Mouse (Mus musculus) embryonic facial prominence, embryonic 11.5 days (tissue): ENCODE data around the gene Brms1l. TPM values are rescaled to one million over a fixed set of nuclear protein-coding genes. Genes with fewer than 3 reads are reported as not detected.

ENCODE experiments used
- ATAC-seq: fragments of 200-750 bp; cut with Nextera tagmentation; replicated peaks from 2 replicates; pipeline ENCODE4 v1.8.0; 2017; ENCODE audit warnings: low read depth; ENCODE audit not compliant: insufficient number of reproducible peaks, low FRiP score, low TSS enrichment
- DNase-seq: peaks from one replicate; pipeline ENCODE4 v3.0.0-alpha.2; 2015; ENCODE audit warnings: low spot score
- H3K27ac ChIP-seq: fragments of 300-500 bp; sonication (generic); replicated peaks from 2 replicates; pipeline ENCODE4 v1.5.1; 2014; ENCODE audit warnings: mild to moderate bottlenecking, low read depth, low read length, control low read depth
- H3K27me3 ChIP-seq: fragments of 300-500 bp; sonication (generic); 2 replicates; pipeline ENCODE4 v1.6.1; 2014; ENCODE audit warnings: mild to moderate bottlenecking, low read length, moderate library complexity, mixed read lengths; ENCODE audit not compliant: control insufficient read depth, insufficient read depth
- H3K36me3 ChIP-seq: fragments of 300-500 bp; sonication (generic); replicated peaks from 2 replicates; pipeline ENCODE4 v1.6.1; 2014; ENCODE audit warnings: low read depth, mild to moderate bottlenecking, low read length, moderate library complexity, mixed read lengths; ENCODE audit not compliant: control insufficient read depth, insufficient read depth
- H3K4me1 ChIP-seq: fragments of 300-500 bp; sonication (generic); 2 replicates; pipeline ENCODE4 v1.6.1; 2014; ENCODE audit warnings: low read length, mixed read lengths; ENCODE audit not compliant: control insufficient read depth, insufficient read depth
- H3K4me2 ChIP-seq: fragments of 300-500 bp; sonication (generic); 2 replicates; pipeline ENCODE4 v1.6.1; 2014; ENCODE audit warnings: low read depth, mild to moderate bottlenecking, control low read depth, low read length, moderate library complexity
- H3K4me3 ChIP-seq: fragments of 300-500 bp; sonication (generic); 2 replicates; pipeline ENCODE4 v1.5.1; 2014; ENCODE audit warnings: low read depth, low read length, control low read depth
- H3K9ac ChIP-seq: fragments of 300-500 bp; sonication (generic); replicated peaks from 2 replicates; pipeline ENCODE4 v1.6.1; 2014; ENCODE audit warnings: mild to moderate bottlenecking, control low read depth, low read length
- H3K9me3 ChIP-seq: fragments of 300-500 bp; sonication (generic); replicated peaks from 2 replicates; pipeline ENCODE4 v1.6.1; 2016; ENCODE audit warnings: mild to moderate bottlenecking, low read length, inconsistent platforms, mixed read lengths; ENCODE audit not compliant: control insufficient read depth
- WGBS: fragments of 180-500 bp; shearing (Covaris S2); extraction: QIAGEN DNeasy Blood & Tissue Kit; methylation state at CpG from one replicate; pipeline ENCODE4 v1.1.7; 2014; 5-methylcytosine and 5-hydroxymethylcytosine counted together
- polyA plus RNA-seq: library from polyadenylated mRNA; unstranded; fragments of >200 nt; fragmentation: Nextera tagmentation; extraction: Ambion mirVana; gene quantifications from 2 replicates; pipeline ENCODE4 v1.2.1, GENCODE M21; 2014

The Brms1l gene
- polyA plus RNA-seq, 1 experiment from 2014 or later, result 42.9 TPM

- Histone ChIP-seq H3K4me2 (peak overlapping the region; percentile 78), H3K9ac (peak overlapping the region; percentile 91), H3K27me3 (no peaks in the 10 kb centered on the region), H3K36me3 (no peaks in the 10 kb centered on the region), H3K4me3 (peak overlapping the region; percentile 90), H3K9me3 (no peaks in the 10 kb centered on the region), H3K4me1 (no peaks in the 10 kb centered on the region), H3K27ac (peak overlapping the region; percentile 85)
- WGBS, result under 1% methylated on average over 35 of the region's 35 CpGs
- peak; percentile 32 for DNase-seq
- ATAC-seq, result no peak
Observed at GRCm38 (mm10) chr12:55820119-55820660, 15.9 kb upstream of the Brms1l start.

GRCm38 (mm10) chr12:55820661-55821314, 15.3 kb upstream of the Brms1l start, which contains the start of gene Ralgapa1:
Gene Ralgapa1, minus strand, starts transcription at chr12:55821167.
- WGBS, result under 1% methylated on average over 75 of the region's 78 CpGs
- Histone ChIP-seq H3K4me2 (peak within 1 kb of the TSS; percentile 78), H3K9me3 (no peaks in the 10 kb centered on the region), H3K27me3 (no peaks in the 10 kb centered on the region), H3K27ac (peak within 1 kb of the TSS; percentile 85), H3K4me1 (no peaks in the 10 kb centered on the region), H3K4me3 (peak within 1 kb of the TSS; percentile 90), H3K36me3 (no peaks in the 10 kb centered on the region), H3K9ac (peak within 1 kb of the TSS; percentile 91)
- ATAC-seq (peak; percentile 96), DNase-seq (peak; percentile 95)

- DNase-seq, result no peak
- Histone ChIP-seq H3K36me3 (no peaks in the 10 kb centered on the region), H3K4me3 (no peak overlapping the region)
Observed at GRCm38 (mm10) chr12:55824027-55824426, 12.1 kb upstream of the Brms1l start.

GRCm38 (mm10) chr12:55825537-55825936, 10.6 kb upstream of the Brms1l start:
- Histone ChIP-seq H3K4me3 (no peak overlapping the region), H3K36me3 (no peaks in the 10 kb centered on the region), H3K9me3 (no peaks in the 10 kb centered on the region), H3K9ac (no peak overlapping the region), H3K27me3 (no peaks in the 10 kb centered on the region), H3K27ac (no peak overlapping the region), H3K4me2 (no peak overlapping the region), H3K4me1 (no peaks in the 10 kb centered on the region)
- ATAC-seq (no peak), DNase-seq (no peak)
- WGBS, result 88% methylated on average over 2 of the region's 2 CpGs

More at GRCm38 (mm10) chr12:55824027-55824426, 12.1 kb upstream of the Brms1l start:
- no peak overlapping the region for H3K4me2 ChIP-seq
- H3K4me1 ChIP-seq, result no peaks in the 10 kb centered on the region
- no peaks in the 10 kb centered on the region for H3K9me3 ChIP-seq
- no peaks in the 10 kb centered on the region for H3K27me3 ChIP-seq
- no peak overlapping the region for H3K27ac ChIP-seq
- 85% methylated on average over 6 of the region's 6 CpGs for WGBS
- H3K9ac ChIP-seq, result no peak overlapping the region
- ATAC-seq, result no peak

- no peak for ATAC-seq
- 19% methylated on average over 2 of the region's 2 CpGs for WGBS
Observed at GRCm38 (mm10) chr12:55831101-55831500, 5.0 kb upstream of the Brms1l start.

GRCm38 (mm10) chr12:55832961-55833360, 3.2 kb upstream of the Brms1l start:
- DNase-seq (no peak), ATAC-seq (no peak)
- Histone ChIP-seq H3K27me3 (no peaks in the 10 kb centered on the region), H3K27ac (no peak overlapping the region), H3K9ac (no peak overlapping the region), H3K4me1 (no peaks in the 10 kb centered on the region), H3K36me3 (no peaks in the 10 kb centered on the region), H3K4me2 (no peak overlapping the region), H3K9me3 (no peaks in the 10 kb centered on the region), H3K4me3 (no peak overlapping the region)

More at GRCm38 (mm10) chr12:55831101-55831500, 5.0 kb upstream of the Brms1l start:
- H3K4me3 ChIP-seq, result no peak overlapping the region
- H3K4me1 ChIP-seq, result no peaks in the 10 kb centered on the region
- H3K27me3 ChIP-seq, result no peaks in the 10 kb centered on the region
- no peak overlapping the region for H3K4me2 ChIP-seq
- peak; percentile 78 for DNase-seq
- no peak overlapping the region for H3K9ac ChIP-seq
- H3K9me3 ChIP-seq, result no peaks in the 10 kb centered on the region
- H3K27ac ChIP-seq, result no peak overlapping the region
- no peaks in the 10 kb centered on the region for H3K36me3 ChIP-seq

- H3K4me1 ChIP-seq, result no peaks in the 10 kb centered on the region
- no peaks in the 10 kb centered on the region for H3K9me3 ChIP-seq
- H3K27ac ChIP-seq, result no peak overlapping the region
- 70% methylated on average over 9 of the region's 9 CpGs for WGBS
- H3K4me2 ChIP-seq, result no peak overlapping the region
- H3K4me3 ChIP-seq, result no peak overlapping the region
- H3K27me3 ChIP-seq, result no peaks in the 10 kb centered on the region
- ATAC-seq, result no peak
- no peaks in the 10 kb centered on the region for H3K36me3 ChIP-seq
- no peak overlapping the region for H3K9ac ChIP-seq
- DNase-seq, result no peak
Observed at GRCm38 (mm10) chr12:55833906-55834625, 2.1 kb upstream of the Brms1l start.

- DNase-seq (no peak), ATAC-seq (no peak)
- no peaks in the 10 kb centered on the region for H3K36me3 ChIP-seq
- H3K4me3 ChIP-seq, result no peak overlapping the region
- no peaks in the 10 kb centered on the region for H3K27me3 ChIP-seq
- H3K27ac ChIP-seq, result no peak overlapping the region
- H3K4me2 ChIP-seq, result no peak overlapping the region
- H3K9me3 ChIP-seq, result no peaks in the 10 kb centered on the region
- H3K4me1 ChIP-seq, result no peaks in the 10 kb centered on the region
- no peak overlapping the region for H3K9ac ChIP-seq
- WGBS, result 86% methylated on average over 8 of the region's 8 CpGs
Observed at GRCm38 (mm10) chr12:55834891-55835290, 1.2 kb upstream of the Brms1l start.
